Mouse (Mus musculus): Measurements from ENCODE around the gene Gp5. TPM values are rescaled to one million over a fixed set of nuclear protein-coding genes. Genes with fewer than 3 reads are reported as not detected.

Gp5 gene
- polyA plus RNA-seq, 1 experiment from 2014 or later: 2.8 TPM

- no peak overlapping the region for H3K9ac ChIP-seq (ENCODE audit: low read length)
- DNase-seq (ENCODE audit: low spot score) (no peak), ATAC-seq (ENCODE audit: insufficient number of reproducible peaks, low FRiP score, low TSS enrichment, low read depth) (no peak)
- no peak overlapping the region for H3K4me2 ChIP-seq (ENCODE audit: low read depth, severe bottlenecking)
- H3K36me3 ChIP-seq (ENCODE audit: control insufficient read depth, insufficient read depth, low read length): no peaks in the 10 kb centered on the region
- H3K27ac ChIP-seq (replicated peaks; ENCODE audit: low read depth, low read length): no peak overlapping the region
- peaks cover 17% of the 10 kb centered on the region for H3K4me1 ChIP-seq (ENCODE audit: control insufficient read depth, insufficient read depth, low read length)
- H3K4me3 ChIP-seq (ENCODE audit: low read depth, low read length): no peak overlapping the region
- H3K9me3 ChIP-seq (ENCODE audit: control insufficient read depth, low read length): no peaks in the 10 kb centered on the region
- peaks cover 37% of the 10 kb centered on the region for H3K27me3 ChIP-seq (ENCODE audit: control insufficient read depth, insufficient read depth, low read length)
- 89% methylated on average over 4 of the region's 4 CpGs for WGBS
Observed at GRCm38 (mm10) chr16:30306102-30306501, 4.5 kb downstream of the Gp5 start.

- Histone ChIP-seq H3K9ac (ENCODE audit: low read length) (no peak overlapping the region), H3K27ac (replicated peaks; ENCODE audit: low read depth, low read length) (no peak overlapping the region), H3K4me3 (ENCODE audit: low read depth, low read length) (no peak overlapping the region), H3K27me3 (ENCODE audit: control insufficient read depth, insufficient read depth, low read length) (peaks cover 23% of the 10 kb centered on the region), H3K9me3 (ENCODE audit: control insufficient read depth, low read length) (no peaks in the 10 kb centered on the region), H3K4me2 (ENCODE audit: low read depth, severe bottlenecking) (no peak overlapping the region), H3K36me3 (ENCODE audit: control insufficient read depth, insufficient read depth, low read length) (no peaks in the 10 kb centered on the region), H3K4me1 (ENCODE audit: control insufficient read depth, insufficient read depth, low read length) (peaks cover 11% of the 10 kb centered on the region)
- 76% methylated on average over 5 of the region's 5 CpGs for WGBS
- DNase-seq (ENCODE audit: low spot score) (no peak), ATAC-seq (ENCODE audit: insufficient number of reproducible peaks, low FRiP score, low TSS enrichment, low read depth) (no peak)
Observed at GRCm38 (mm10) chr16:30304236-30304635, 6.3 kb downstream of the Gp5 start.

- no peak overlapping the region for H3K4me3 ChIP-seq (ENCODE audit: low read depth, low read length)
- peaks cover 14% of the 10 kb centered on the region for H3K27me3 ChIP-seq (ENCODE audit: control insufficient read depth, insufficient read depth, low read length)
- no peaks in the 10 kb centered on the region for H3K9me3 ChIP-seq (ENCODE audit: control insufficient read depth, low read length)
- no peak overlapping the region for H3K27ac ChIP-seq (replicated peaks; ENCODE audit: low read depth, low read length)
- H3K4me2 ChIP-seq (ENCODE audit: low read depth, severe bottlenecking): no peak overlapping the region
- H3K36me3 ChIP-seq (ENCODE audit: control insufficient read depth, insufficient read depth, low read length): no peaks in the 10 kb centered on the region
- 69% methylated on average over 2 of the region's 2 CpGs for WGBS
- ATAC-seq (ENCODE audit: insufficient number of reproducible peaks, low FRiP score, low TSS enrichment, low read depth) (no peak), DNase-seq (ENCODE audit: low spot score) (no peak)
- peaks cover 5% of the 10 kb centered on the region; the same call in 1 of the 2 replicates for H3K4me1 ChIP-seq (ENCODE audit: control insufficient read depth, insufficient read depth, low read length)
- no peak overlapping the region for H3K9ac ChIP-seq (ENCODE audit: low read length)
Observed at GRCm38 (mm10) chr16:30303411-30303810, 7.2 kb downstream of the Gp5 start.

- H3K27ac ChIP-seq (replicated peaks; ENCODE audit: low read depth, low read length): no peak overlapping the region
- H3K9me3 ChIP-seq (ENCODE audit: control insufficient read depth, low read length): no peaks in the 10 kb centered on the region
- ATAC-seq (ENCODE audit: insufficient number of reproducible peaks, low FRiP score, low TSS enrichment, low read depth) (no peak), DNase-seq (ENCODE audit: low spot score) (no peak)
- H3K9ac ChIP-seq (ENCODE audit: low read length): no peak overlapping the region
- no peak overlapping the region for H3K4me3 ChIP-seq (ENCODE audit: low read depth, low read length)
- no peaks in the 10 kb centered on the region for H3K36me3 ChIP-seq (ENCODE audit: control insufficient read depth, insufficient read depth, low read length)
- no peak overlapping the region for H3K4me2 ChIP-seq (ENCODE audit: low read depth, severe bottlenecking)
- H3K27me3 ChIP-seq (ENCODE audit: control insufficient read depth, insufficient read depth, low read length): peaks cover 7% of the 10 kb centered on the region
- no peaks in the 10 kb centered on the region; the same call in 1 of the 2 replicates for H3K4me1 ChIP-seq (ENCODE audit: control insufficient read depth, insufficient read depth, low read length)
- WGBS: 86% methylated on average over 6 of the region's 6 CpGs
Observed at GRCm38 (mm10) chr16:30302686-30303085, 7.9 kb downstream of the Gp5 start.

GRCm38 (mm10) chr16:30299711-30300277 lies 10.8 kb downstream of the Gp5 start:
- H3K4me2 ChIP-seq (ENCODE audit: low read depth, severe bottlenecking): no peak overlapping the region
- H3K27ac ChIP-seq (replicated peaks; ENCODE audit: low read depth, low read length): no peak overlapping the region
- WGBS: 66% methylated on average over 10 of the region's 10 CpGs
- no peak overlapping the region for H3K4me3 ChIP-seq (ENCODE audit: low read depth, low read length)
- H3K9ac ChIP-seq (ENCODE audit: low read length): no peak overlapping the region
- H3K36me3 ChIP-seq (ENCODE audit: control insufficient read depth, insufficient read depth, low read length): no peaks in the 10 kb centered on the region
- no peak for DNase-seq (ENCODE audit: low spot score)
- H3K27me3 ChIP-seq (ENCODE audit: control insufficient read depth, insufficient read depth, low read length): no peaks in the 10 kb centered on the region
- ATAC-seq (ENCODE audit: insufficient number of reproducible peaks, low FRiP score, low TSS enrichment, low read depth): no peak
- H3K9me3 ChIP-seq (ENCODE audit: control insufficient read depth, low read length): no peaks in the 10 kb centered on the region
- no peaks in the 10 kb centered on the region for H3K4me1 ChIP-seq (ENCODE audit: control insufficient read depth, insufficient read depth, low read length)

- Histone ChIP-seq H3K27ac (replicated peaks; ENCODE audit: low read depth, low read length) (no peak overlapping the region), H3K36me3 (ENCODE audit: control insufficient read depth, insufficient read depth, low read length) (no peaks in the 10 kb centered on the region), H3K9me3 (ENCODE audit: control insufficient read depth, low read length) (no peaks in the 10 kb centered on the region), H3K9ac (ENCODE audit: low read length) (no peak overlapping the region), H3K4me1 (ENCODE audit: control insufficient read depth, insufficient read depth, low read length) (no peaks in the 10 kb centered on the region), H3K4me2 (ENCODE audit: low read depth, severe bottlenecking) (no peak overlapping the region), H3K27me3 (ENCODE audit: control insufficient read depth, insufficient read depth, low read length) (no peaks in the 10 kb centered on the region), H3K4me3 (ENCODE audit: low read depth, low read length) (no peak overlapping the region)
- no peak for ATAC-seq (ENCODE audit: insufficient number of reproducible peaks, low FRiP score, low TSS enrichment, low read depth)
- 83% methylated on average over 7 of the region's 7 CpGs for WGBS
- DNase-seq (ENCODE audit: low spot score): no peak
Observed at GRCm38 (mm10) chr16:30297450-30297849, 13.1 kb downstream of the Gp5 start.

- Histone ChIP-seq H3K9me3 (ENCODE audit: control insufficient read depth, low read length) (no peaks in the 10 kb centered on the region), H3K9ac (ENCODE audit: low read length) (no peak overlapping the region), H3K36me3 (ENCODE audit: control insufficient read depth, insufficient read depth, low read length) (no peaks in the 10 kb centered on the region), H3K4me1 (ENCODE audit: control insufficient read depth, insufficient read depth, low read length) (no peaks in the 10 kb centered on the region), H3K4me3 (ENCODE audit: low read depth, low read length) (no peak overlapping the region), H3K4me2 (ENCODE audit: low read depth, severe bottlenecking) (no peak overlapping the region), H3K27ac (replicated peaks; ENCODE audit: low read depth, low read length) (no peak overlapping the region), H3K27me3 (ENCODE audit: control insufficient read depth, insufficient read depth, low read length) (no peaks in the 10 kb centered on the region)
- WGBS: 85% methylated on average over 11 of the region's 11 CpGs
- DNase-seq (ENCODE audit: low spot score) (no peak), ATAC-seq (ENCODE audit: insufficient number of reproducible peaks, low FRiP score, low TSS enrichment, low read depth) (no peak)
Observed at GRCm38 (mm10) chr16:30296601-30297275, 13.8 kb downstream of the Gp5 start.

GRCm38 (mm10) chr16:30295106-30295505 lies 15.5 kb downstream of the Gp5 start:
- DNase-seq (ENCODE audit: low spot score) (no peak), ATAC-seq (ENCODE audit: insufficient number of reproducible peaks, low FRiP score, low TSS enrichment, low read depth) (no peak)
- Histone ChIP-seq H3K27ac (replicated peaks; ENCODE audit: low read depth, low read length) (no peak overlapping the region), H3K27me3 (ENCODE audit: control insufficient read depth, insufficient read depth, low read length) (no peaks in the 10 kb centered on the region), H3K9me3 (ENCODE audit: control insufficient read depth, low read length) (no peaks in the 10 kb centered on the region), H3K4me3 (ENCODE audit: low read depth, low read length) (no peak overlapping the region), H3K4me2 (ENCODE audit: low read depth, severe bottlenecking) (no peak overlapping the region), H3K9ac (ENCODE audit: low read length) (no peak overlapping the region), H3K4me1 (ENCODE audit: control insufficient read depth, insufficient read depth, low read length) (no peaks in the 10 kb centered on the region), H3K36me3 (ENCODE audit: control insufficient read depth, insufficient read depth, low read length) (no peaks in the 10 kb centered on the region)
- WGBS: 92% methylated on average over 7 of the region's 7 CpGs

All from limb, embryonic 11.5 days (tissue).